Mouse (Mus musculus): ENCODE measurements around the gene Fibcd1.

The Fibcd1 gene

DNA sequence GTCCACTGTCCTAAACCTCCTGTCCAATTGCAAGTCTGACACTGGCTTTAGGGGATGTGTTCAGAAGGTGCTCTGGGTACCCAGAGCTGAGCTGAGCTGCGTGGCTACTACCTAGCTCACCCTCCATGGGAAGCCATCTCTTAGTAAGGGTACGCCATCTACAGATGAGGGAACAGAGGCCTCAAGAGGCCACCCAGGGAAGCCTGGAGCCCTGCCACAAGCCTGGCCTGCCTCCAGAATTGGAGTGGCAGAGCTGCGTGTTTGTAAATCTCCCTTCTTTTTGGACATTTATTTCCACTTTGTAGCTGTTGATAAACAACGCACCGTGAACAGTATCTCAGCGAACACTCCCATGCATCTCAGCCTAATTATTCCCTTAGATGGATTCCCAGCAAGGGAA is 11.4 kb upstream of the Fibcd1 start:
- DNase-seq, result no peak

DNA sequence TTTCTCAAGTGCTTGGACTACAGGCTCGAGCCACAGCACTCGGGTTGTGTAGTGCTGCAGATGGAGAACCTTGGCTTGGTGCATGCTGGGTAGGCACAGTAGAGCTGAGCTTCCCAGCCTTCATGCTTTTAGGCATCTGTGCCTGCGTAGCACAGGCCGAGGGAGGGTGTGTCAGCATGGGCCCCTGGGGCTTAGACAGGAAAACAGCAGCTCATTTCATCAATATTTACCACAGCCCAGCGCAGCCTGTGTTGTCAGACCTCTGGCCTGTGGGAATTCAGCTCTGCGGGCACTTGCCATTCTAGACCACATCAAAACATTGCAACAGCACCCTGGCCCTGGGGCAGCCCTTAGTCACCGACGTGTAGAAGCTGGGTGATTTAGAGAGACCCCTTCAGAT is 10.2 kb upstream of the Fibcd1 start:
- DNase-seq, result no peak

DNA sequence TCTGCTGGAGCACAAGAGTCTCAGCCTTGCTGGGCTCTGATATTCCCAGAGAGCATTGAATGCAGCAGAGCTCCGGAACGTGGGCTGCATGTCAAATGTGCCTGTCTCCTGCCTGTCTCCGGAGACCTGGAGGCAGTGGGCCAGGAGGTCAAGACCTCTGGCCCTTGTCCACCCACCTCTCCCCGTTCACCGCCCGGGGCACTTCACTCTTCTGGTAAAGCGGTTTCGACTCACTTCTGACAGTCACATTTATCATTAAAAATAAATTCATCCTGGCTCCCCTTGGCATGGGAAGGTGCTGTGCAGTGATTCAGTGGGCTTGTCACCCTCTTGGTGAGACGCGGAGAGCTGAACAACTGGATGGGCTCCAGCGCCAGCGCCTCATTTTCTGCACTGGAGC is 4.3 kb upstream of the Fibcd1 start:
- no peak for DNase-seq

DNA sequence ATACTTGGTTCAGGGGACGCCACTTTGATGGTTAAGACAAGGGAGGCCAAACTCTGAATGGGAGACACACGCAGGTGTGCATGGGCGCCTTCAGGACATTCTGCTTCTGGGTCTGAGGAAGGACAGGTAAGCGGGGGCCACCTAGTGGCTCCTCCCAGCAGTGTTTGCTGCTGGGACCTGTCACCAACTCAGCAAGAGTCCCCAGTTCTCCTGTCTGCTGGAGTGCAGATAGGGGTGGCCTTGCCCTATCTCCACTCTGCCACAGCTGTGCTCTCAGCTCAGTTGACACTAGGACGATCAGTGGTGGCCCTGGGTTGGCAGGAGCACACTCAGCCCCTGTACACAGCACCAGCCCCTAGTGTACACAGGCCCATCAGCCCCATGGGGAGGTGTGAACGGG is 2.1 kb upstream of the Fibcd1 start:
- peak; percentile 59 to 69 for DNase-seq

DNA sequence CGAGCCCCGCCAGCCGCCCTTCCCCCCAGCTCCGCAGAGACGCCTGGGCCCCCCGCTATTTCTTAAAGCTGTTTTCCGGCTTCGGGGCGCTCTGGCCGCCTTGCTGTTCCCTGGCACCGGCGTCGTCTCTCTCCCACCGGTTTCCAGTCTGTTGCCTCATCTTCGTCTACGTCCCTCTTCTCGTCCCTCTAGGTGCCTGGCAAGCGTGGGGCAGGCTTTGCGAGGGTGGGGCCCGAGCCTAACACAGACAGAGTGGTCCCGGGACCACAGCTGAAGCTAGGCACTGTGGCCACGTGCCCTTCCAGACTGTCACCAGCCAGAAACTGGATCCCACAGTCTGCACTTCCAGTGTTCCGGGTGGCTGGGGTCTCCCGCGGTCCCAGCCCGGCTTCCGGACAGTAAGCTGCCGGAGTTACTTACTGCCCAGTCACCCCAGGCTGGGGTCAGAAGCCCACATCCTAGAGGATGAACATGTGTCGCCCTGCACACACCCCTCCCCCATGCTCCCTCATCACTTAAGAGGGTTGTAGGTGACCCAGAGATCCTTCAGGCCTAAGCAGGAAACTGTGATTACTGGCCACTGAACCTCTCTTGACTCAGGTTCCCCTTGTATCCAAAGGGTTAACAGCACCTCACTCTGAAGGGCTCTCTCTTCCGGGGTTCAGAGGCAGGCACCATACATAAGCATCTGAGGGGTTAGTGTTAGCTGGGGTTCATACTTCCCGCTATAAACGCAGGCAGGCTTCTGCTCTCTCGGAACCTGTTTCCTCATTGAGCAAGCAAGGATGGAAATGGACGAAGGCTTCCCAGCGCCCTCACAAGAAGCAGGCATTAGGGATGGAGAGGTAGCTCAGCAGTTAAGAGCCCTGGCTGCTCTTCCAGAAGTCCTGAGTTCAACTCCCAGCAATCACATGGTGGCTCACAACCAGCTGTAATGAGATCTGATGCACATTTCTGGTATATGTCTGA is 1.2 kb upstream of the Fibcd1 start:
- peak; percentile 41 to 52 for DNase-seq

DNA sequence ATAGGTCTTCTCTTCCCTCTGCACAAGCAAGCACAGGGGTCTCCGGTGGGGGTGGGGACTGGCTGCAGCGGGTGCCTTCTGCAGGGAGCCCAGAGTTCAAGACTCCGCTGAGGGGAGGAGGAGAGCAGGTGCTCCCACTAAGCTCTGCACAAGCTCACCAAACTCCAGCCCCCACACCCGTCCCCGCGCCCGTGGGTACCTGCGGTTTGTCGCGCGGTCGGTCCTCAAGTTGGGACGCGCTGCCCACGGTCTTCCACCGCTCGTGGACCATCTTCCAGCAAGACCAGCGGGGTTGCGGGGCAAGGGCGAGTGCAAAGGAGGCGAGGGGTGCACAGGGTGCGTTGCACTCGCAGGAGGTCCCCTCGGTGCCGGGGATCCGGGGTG is 301 bp downstream of the Fibcd1 start:
- DNase-seq, result peak in 1 of 2 experiments; percentile 22

DNA sequence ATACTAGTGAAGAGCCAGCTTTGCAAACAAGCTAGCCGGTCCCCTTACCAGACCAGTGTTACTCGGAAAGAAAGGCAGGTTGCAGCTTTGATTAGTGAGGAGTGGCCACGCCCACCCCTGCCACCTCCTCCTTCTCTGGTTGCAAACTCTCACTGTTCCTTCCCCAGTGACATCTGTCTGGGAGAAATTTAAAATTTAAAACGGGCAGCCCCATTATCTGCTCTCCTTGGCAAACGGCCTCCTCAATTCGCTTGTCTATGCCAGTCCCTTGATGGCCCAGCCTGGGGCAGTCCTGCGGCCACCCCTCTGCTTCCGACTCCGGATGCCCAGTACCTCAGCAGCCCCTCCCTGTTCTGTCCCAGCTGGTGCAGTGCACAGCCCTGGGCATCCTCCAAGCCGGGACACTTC is 1.1 kb downstream of the Fibcd1 start:
- no peak for DNase-seq

DNA sequence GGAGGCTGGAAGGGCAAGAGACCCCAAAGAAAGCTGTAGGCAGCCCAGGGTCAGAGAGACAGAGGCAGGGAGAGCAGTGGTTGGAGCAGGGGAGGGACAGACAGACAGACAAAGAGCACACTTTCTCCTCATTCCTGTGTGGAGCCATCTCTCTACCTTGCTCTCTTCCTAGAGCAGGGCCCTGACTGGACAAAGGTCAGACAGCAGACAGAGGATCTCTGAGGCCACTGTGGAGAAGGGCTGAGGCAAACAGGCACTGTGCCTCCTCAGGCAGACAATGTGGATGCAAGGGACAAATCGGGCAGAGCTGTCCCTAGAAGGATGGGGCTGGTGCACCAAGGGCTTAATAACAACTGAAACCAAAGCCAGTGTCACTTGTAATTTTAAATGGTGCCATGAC is 6.9 kb downstream of the Fibcd1 start:
- DNase-seq, result no peak

DNA sequence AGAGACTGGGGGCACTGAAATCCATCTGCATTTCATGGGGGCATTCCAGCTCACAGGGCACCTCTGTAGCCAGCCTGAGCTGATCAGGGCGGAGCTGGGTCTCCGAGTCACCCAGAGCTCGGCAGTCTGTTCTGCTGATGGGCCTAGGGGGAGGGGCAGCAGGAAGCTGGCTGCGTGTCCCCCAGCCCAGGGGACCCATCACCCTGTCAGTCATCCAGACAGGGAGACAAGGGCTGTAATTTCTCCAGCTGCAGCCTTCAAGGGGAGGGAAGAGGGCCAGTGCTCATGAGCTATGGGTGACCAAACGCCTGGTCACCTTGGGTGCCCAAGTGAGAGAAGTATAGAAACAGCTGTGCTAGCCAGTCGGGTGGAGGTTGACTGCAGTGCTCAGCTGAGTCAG is 8.8 kb downstream of the Fibcd1 start:
- DNase-seq, result no peak

DNA sequence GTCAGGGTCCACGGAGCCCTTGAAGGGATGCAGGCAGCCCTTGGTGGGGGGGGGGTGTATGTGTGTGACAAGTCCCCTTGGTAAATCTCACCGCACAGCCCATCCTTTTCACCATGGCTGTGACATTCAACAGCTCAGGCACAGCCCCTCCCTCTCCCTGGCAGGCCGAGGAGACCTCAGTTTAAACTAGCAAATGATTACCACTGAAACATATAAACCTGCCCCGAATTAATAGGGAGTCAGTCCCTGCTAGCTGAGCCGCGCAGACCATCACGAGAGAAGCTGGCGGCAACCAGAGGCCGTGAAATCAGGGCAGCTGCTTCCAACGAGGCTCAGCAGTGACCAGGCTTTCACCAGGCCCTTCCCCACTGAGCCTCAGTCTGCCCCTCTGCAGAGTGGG is 9.7 kb downstream of the Fibcd1 start:
- no peak for DNase-seq

DNA sequence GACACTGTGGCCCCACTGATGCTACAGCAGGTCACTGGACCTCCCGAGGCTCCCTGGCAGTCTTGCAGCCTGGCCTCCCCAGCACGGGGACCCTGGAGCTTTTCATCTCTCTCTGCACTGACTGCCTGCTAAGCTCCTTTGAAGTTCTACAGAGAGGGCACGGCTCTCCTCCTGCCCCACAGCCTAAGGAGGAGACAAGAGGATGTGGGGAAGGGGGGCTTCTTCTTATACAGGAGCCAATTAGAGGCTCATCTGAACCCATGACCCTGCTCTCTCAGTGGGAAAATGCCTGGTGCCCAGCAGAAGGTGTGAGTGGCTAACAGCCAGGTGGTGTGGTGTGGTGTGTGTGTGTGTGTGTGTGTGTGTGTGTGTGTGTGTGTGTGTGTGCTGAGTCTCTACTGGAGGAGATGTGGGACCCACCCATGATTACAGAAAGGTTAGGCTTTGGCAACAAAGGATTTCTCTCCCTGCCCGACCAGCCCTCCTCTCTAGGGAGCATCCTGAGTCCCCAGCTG is 17.4 kb downstream of the Fibcd1 start:
- no peak for DNase-seq

DNA sequence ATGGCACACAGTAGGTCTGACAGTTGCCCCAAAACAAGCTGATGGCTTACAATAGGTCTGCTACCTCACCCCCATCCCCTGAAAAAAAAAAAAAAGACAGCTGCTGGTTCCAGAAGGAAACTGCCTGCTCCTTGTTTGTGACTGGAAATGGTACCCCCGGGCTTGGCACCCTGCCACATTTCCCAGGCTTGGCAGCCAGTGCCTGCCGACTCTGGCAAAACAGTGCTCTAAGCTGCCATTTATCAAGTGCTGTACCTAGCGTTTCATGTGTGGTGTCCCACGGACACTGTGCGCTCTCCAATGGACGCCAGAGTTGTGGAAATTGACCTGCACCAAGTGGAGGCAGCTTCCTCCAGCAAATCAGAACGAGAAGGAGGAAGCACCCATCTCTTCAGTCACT is 17.9 kb downstream of the Fibcd1 start:
- DNase-seq, result no peak

DNA sequence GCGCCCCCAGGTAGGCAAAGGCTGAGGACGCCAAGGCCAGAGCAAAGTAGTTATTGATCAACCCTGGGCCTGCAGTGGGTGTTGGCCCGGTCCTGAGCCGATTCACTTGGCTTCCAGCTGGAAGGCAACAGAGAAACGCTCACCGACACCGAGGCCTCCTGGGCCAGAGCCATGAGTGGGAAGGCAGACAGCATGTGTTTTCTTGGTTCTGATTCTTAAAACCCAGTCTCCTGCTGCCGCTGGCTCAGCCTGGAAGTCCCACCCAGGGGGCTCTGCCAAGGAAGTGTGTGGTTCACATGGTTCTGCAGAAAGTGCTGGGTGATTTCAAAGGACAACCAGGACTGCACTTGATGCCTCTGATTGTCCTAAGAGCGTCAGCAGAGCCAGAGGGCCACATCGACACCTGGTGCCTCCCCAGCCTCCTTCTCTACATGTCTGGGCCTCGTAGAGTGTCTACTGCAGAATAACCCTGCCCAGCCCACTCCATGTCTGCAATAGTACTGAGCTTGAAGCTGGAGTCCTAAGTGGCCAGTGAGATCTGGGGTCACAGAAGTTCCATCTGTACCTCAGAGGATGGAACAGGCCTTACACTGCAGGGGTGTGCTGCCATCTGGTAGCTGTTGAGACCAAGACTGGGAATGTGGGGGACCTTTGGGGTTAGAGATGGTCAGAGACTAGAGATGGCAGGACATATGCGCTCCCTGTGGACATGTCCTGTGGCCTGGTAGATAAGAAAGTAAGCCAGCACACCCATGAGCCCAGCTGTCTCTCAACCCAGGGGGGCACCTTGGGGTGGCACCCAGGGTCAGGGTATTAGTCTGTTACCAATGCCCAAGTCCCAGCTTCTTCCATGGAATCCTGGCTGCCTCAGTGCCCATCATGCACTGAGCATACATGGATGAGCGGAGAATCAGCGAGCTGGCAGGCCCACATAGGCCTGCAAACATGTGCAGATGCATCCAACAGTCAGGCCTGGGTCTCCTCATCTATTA is 19.4 kb downstream of the Fibcd1 start:
- no peak for DNase-seq

DNA sequence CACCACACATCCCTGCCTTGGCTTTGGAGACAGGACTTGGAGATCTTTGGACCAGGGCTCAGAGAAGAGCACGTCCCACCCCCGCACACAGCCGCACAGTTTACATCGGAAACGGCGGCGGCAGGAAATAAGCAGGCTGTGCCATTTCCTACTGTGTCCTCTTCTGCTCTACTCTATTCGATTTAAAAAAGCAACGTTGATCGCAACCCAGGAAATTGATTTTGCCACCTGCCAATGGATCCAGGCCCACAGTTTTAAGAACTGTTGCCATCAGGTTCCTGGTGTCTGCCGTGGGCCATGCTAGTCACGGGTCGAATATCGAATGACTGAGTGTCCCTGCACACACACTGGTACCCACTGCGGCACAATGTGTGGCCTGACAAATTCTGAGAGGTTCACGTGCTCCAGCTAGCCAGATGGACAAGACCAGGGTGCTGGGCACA is 20.3 kb downstream of the Fibcd1 start:
- peak; percentile 41 to 59 for DNase-seq

DNA sequence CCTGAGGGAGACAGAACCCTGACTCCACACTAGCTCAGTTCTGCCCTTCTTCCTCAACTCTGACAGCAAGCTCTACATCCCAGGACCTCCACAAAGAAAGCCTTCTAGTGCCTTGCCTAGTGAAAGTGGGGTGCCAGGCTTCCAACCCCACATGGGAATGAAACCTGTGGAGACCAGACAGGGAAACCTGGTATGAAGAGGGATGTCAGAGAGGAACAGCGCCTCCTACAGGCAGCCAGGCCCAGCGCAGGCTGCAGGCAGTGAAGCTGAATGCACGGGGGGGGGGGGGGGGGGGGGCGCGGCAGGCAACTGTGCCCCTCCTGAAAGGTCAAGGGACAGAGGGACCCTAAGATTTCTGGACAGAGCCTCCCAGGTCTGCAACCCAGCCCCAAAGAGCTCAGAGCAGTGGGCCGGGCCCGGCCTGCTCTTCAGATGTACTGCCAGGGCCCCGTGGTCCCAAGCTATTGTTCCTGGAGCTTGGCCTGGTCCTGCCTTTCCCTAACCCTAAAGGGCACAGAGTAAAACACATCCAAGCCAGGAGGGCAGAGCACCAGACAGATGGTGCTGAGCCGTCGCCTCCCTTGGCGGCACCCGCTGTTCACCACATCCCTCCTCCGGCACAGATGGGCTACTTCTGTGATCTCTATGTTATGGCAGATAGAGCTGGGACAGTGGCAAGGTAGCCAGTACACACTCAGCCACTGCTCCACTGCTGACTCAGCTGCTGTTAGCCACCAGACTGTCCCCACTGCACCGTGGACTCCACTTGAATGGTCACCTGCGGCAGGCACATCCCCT is 21.7 kb downstream of the Fibcd1 start:
- peak; percentile 38 to 50 for DNase-seq

DNA sequence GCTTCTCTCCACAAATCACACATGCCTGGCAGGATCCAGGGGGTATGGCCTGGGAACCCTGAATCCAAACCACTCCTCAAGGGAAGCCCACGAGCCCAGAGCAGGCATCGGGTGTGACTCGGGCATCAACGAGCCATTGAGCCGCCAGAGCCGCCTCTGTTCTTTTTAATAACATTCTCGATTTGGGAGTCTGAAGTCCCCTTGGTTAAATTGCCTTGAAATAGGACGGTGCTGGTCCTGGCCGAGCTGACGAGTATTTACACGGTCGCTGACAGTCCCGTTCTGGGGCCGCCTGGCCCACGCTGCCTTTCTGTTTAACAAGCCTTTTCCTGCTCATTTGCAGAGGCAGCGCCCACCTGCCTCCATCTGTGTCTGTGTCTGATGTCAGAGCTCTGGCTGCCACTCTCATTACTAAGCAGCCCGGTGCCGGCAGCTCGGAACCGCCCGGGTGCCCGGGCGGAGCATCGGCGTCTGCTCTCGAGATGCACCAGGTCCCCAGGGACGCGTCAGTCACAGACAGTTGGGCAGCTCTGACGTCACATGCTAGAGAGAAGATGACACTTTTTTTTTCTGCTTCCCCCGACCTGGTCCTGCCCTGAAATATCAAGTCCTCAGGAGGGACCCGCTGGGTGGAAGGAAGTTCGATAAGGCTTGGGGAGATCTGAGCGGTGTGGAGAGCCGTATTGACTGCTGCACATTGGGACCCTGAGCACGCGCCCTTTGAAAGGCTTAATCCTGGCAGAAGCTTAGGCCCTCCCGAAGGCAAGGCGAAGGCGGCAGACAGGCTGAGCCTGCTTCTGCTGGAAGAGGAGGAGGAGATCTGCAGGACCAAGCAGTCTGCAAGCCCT is 23.1 kb downstream of the Fibcd1 start:
- DNase-seq, result no peak

DNA sequence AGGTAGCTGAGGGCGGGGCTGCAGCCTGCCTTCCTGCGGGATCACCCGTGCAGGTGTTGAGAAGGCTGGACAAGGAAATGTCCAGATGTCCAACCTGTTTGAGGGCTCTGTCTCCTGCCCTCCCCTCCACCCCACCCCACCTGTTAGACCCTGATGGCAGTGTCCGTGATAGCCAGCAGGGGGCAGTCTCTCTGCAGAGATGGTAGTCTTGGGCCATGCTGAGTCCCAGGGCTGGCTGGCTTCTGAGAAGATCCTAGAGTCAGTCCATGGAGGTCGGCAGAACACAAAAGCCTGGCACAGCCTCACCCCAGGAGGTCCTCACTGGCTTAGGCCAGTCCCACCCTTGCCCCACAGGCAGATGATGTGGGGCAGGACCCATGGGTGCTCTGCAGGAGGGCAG is 30.4 kb downstream of the Fibcd1 start:
- peak; percentile 66 for DNase-seq

DNA sequence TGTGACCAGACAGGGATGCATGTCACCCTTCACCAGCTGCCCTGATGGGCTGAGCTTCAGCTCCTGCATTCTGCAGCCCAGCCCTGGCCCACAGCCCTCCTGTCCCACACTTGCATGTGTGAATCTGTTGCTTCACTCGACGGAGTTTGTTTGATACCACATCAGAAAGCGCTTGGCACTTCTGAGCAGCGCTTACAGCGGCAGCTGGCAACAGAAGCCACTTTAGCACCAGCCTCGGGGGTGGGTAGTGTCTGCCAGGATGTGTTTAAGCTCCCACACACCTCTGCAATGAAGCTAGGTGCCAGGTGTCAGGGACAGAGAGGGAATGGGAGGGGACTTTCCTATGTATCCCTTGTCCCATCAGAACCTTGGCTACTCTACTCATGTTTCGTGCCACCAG is 31.1 kb downstream of the Fibcd1 start:
- peak; percentile 50 to 66 for DNase-seq

DNA sequence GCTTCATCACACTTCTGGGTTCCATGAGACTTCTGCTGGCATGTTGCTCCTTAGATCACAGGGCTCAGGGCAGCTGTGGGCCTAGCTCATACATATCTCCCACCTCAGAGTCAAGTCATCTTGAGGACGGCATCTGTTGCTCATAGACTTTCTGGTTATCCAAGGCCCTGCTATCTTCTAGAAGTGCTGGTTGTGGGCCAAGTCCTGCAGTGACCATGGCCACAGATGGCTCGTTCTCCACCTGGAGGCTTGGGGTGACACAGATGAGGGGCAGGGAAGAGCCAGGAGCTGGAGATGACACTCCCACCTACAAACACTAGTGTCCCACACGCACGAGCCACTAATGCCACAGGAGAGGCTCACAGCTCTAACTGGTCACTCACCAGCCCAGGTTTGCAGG is 32.2 kb downstream of the Fibcd1 start:
- no peak for DNase-seq

DNA sequence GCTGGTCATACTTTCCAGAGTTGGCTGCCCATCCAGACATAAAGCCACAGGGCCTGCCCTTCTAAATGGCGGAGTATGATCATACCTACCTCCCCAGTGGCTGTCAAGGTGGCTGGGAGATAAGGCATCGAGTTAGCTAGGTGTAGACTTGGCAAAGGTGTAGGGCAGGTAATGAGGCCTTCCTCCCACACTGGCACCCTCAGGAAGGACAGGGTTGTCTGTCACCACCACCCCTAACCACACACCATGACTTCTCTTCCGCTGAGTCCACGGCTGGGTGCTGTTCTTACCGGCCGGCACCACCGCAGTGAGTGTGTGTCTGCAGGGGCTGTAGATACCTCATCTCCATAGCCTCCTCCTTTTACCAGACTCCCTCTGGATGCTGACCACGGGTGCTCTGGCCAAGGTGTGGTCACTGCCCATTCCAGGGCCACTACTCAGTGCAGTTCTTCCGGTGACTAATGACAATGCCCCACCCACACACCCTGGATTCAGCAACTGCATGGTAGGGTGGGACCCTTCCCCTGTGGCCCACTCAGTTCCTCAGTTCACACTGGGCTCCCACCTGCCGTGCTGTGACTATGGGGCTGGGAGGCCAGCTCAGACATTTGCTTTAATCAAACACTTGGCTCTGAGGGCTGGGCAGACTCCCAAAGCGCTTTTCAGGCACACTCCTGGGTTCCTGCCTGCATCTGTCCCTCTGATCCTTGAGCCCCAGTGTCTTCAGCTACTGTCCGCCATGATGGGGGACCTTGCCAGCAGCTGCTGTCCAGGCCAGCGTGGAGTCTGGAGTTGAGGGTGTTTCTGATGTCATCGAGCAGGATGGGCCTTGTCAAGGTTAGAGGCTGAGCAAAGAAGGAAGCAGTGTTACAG is 34.5 kb downstream of the Fibcd1 start:
- DNase-seq, result no peak
